Mouse (Mus musculus) ES-Bruce4 (cell line): ENCODE data around the gene Oxct2a.

Experiments used
- CTCF ChIP-seq: IDR thresholded peaks from one replicate; pipeline ENCODE4 v1.8.1; 2011; ENCODE audit warnings: low read depth, low read length
- POLR2A ChIP-seq: IDR thresholded peaks from one replicate; pipeline ENCODE4 v1.8.1; 2011; ENCODE audit warnings: low read length; ENCODE audit not compliant: insufficient read depth

DNA sequence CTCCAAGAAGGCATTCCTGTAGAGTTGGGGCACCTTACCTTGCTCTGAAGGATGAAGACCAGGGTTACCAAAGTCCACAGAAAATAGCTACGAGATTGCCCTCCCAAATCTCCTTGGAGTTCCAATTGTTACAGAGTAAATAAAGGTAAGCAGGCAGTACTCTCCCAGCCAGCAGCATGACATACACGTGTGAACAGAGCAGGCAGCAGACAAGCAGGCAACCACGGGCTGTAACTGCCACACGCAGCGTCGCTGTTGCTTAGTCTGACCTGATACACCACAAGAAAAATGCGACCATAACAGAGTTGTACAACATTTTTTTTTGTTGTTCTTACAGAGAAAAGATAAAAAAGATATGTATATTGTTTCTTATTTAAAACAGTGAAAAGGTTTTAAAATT is 35.2 kb upstream of the Oxct2a start:
- TF ChIP-seq POLR2A, result no peak
- TF ChIP-seq CTCF, result no peak
